Mouse (Mus musculus) MEL (cell line): ENCODE data around the gene Gdpd3. TPM values are rescaled to one million over a fixed set of nuclear protein-coding genes. Genes with fewer than 3 reads are reported as not detected.

Experiments
- DNase-seq: peaks from one replicate; pipeline ENCODE4 v3.0.0; 2011; ENCODE audit warnings: low read depth, low spot score
- H3K27ac ChIP-seq: 2 replicates; pipeline ENCODE4 v1.5.1; 2012; ENCODE audit warnings: low read depth, mild to moderate bottlenecking, control low read depth, low read length, moderate library complexity; ENCODE audit not compliant: control insufficient read depth
- H3K27me3 ChIP-seq, 2 experiments: fragments of 150-350 bp in 1 of 2; sonication (generic) in 1 of 2; 2 replicates each; pipeline ENCODE4 v1.6.1; 2012; ENCODE audit warnings: low read length in 2 of 2, mild to moderate bottlenecking in 2 of 2, improper control_type of control experiment in 1 of 2, moderate library complexity in 1 of 2; ENCODE audit not compliant: insufficient read depth in 2 of 2, control insufficient read depth in 1 of 2
- H3K36me3 ChIP-seq, 2 experiments: 2 replicates each; pipeline ENCODE4 v1.6.1; 2012 to 2014; ENCODE audit warnings: low read length in 2 of 2, improper control_type of control experiment in 1 of 2, inconsistent platforms in 1 of 2, mild to moderate bottlenecking in 1 of 2; ENCODE audit not compliant: insufficient read depth in 2 of 2, control insufficient read depth in 1 of 2
- H3K4me1 ChIP-seq, 2 experiments: fragments of 150-350 bp in 1 of 2; sonication (generic) in 1 of 2; 2 replicates each; pipeline ENCODE4 v1.6.1; 2012; ENCODE audit warnings: low read length in 2 of 2, improper control_type of control experiment in 1 of 2, mild to moderate bottlenecking in 1 of 2; ENCODE audit not compliant: insufficient read depth in 2 of 2, control insufficient read depth in 1 of 2
- H3K4me3 ChIP-seq, 2 experiments: fragments of 150-350 bp in 1 of 2; sonication (generic) in 1 of 2; 2 replicates each; pipeline ENCODE4 v1.5.1; 2012; ENCODE audit warnings: low read depth in 2 of 2, low read length in 2 of 2, mild to moderate bottlenecking in 2 of 2, moderate library complexity in 2 of 2, control low read depth in 1 of 2, improper control_type of control experiment in 1 of 2; ENCODE audit not compliant: control insufficient read depth in 1 of 2, insufficient read depth in 1 of 2
- H3K79me2 ChIP-seq: 2 replicates; pipeline ENCODE4 v1.6.1; 2012; ENCODE audit warnings: mild to moderate bottlenecking, low read length, moderate library complexity; ENCODE audit not compliant: control insufficient read depth, poor library complexity, insufficient read depth
- H3K9ac ChIP-seq: 2 replicates; pipeline ENCODE4 v1.6.1; 2012; ENCODE audit warnings: low read depth, mild to moderate bottlenecking, control low read depth, low read length, moderate library complexity; ENCODE audit not compliant: control insufficient read depth, poor library complexity, severe bottlenecking
- H3K9me3 ChIP-seq: fragments of 150-350 bp; sonication (generic); replicated peaks from 2 replicates; pipeline ENCODE4 v1.6.1; 2012; ENCODE audit warnings: mild to moderate bottlenecking, low read length, improper control_type of control experiment, moderate library complexity; ENCODE audit not compliant: insufficient read depth
- BHLHE40 ChIP-seq: IDR thresholded peaks from 2 replicates; pipeline ENCODE4 v1.6.1; 2012; ENCODE audit warnings: low read depth, mild to moderate bottlenecking, inconsistent platforms, low read length, improper control_type of control experiment, borderline replicate concordance
- CHD2 ChIP-seq: IDR thresholded peaks from 2 replicates; pipeline ENCODE4 v1.6.1; 2011; ENCODE audit warnings: low read length, improper control_type of control experiment
- CTCF ChIP-seq, 3 experiments: IDR thresholded peaks in 2 of 3; conservative IDR thresholded peaks in 1 of 3; 2 replicates each; pipeline ENCODE4 v1.5.1; 2011 to 2012; ENCODE audit warnings: low read length in 3 of 3, low read depth in 2 of 3, mild to moderate bottlenecking in 2 of 3, improper control_type of control experiment in 1 of 3, inconsistent platforms in 1 of 3, mixed read lengths in 1 of 3, moderate library complexity in 1 of 3; ENCODE audit not compliant: control insufficient read depth in 1 of 3, insufficient read depth in 1 of 3, poor library complexity in 1 of 3, severe bottlenecking in 1 of 3
- ELF1 ChIP-seq: IDR thresholded peaks from 2 replicates; pipeline ENCODE4 v1.6.1; 2014; ENCODE audit warnings: low read depth, mild to moderate bottlenecking, inconsistent platforms, low read length, improper control_type of control experiment, moderate library complexity
- ETS1 ChIP-seq: IDR thresholded peaks from 2 replicates; pipeline ENCODE4 v1.6.1; 2012; ENCODE audit warnings: low read depth, mild to moderate bottlenecking, inconsistent platforms, low read length, improper control_type of control experiment, moderate library complexity
- GATA1 ChIP-seq: IDR thresholded peaks from 2 replicates; pipeline ENCODE4 v1.6.1; 2011; ENCODE audit warnings: low read depth, low read length, improper control_type of control experiment
- JUND ChIP-seq: IDR thresholded peaks from 2 replicates; pipeline ENCODE4 v1.6.1; 2011; ENCODE audit warnings: low read depth, mild to moderate bottlenecking, improper control_type of control experiment, low read length
- MXI1 ChIP-seq: IDR thresholded peaks from 2 replicates; pipeline ENCODE4 v1.6.1; 2011; ENCODE audit warnings: mild to moderate bottlenecking, low read depth, low read length, improper control_type of control experiment
- MYC ChIP-seq: IDR thresholded peaks from 2 replicates; pipeline ENCODE4 v1.6.1; 2011; ENCODE audit warnings: low read depth, mild to moderate bottlenecking, low read length, improper control_type of control experiment, moderate library complexity
- POLR2AphosphoS2 ChIP-seq: IDR thresholded peaks from 2 replicates; pipeline ENCODE4 v1.6.1; 2011; ENCODE audit warnings: low read length, improper control_type of control experiment
- POLR2AphosphoS5 ChIP-seq: IDR thresholded peaks from 2 replicates; pipeline ENCODE4 v1.6.1; 2012; ENCODE audit warnings: low read depth, borderline replicate concordance, mild to moderate bottlenecking, inconsistent platforms, low read length, moderate library complexity, mixed read lengths
- RAD21 ChIP-seq: IDR thresholded peaks from 2 replicates; pipeline ENCODE4 v1.6.1; 2011; ENCODE audit warnings: mild to moderate bottlenecking, low read depth, low read length, improper control_type of control experiment
- SMC3 ChIP-seq: IDR thresholded peaks from 2 replicates; pipeline ENCODE4 v1.6.1; 2011; ENCODE audit warnings: low read depth, low read length, improper control_type of control experiment
- TAL1 ChIP-seq: IDR thresholded peaks from 2 replicates; pipeline ENCODE4 v1.6.1; 2012; ENCODE audit warnings: mild to moderate bottlenecking, inconsistent platforms, low read length, moderate library complexity, mixed read lengths
- USF2 ChIP-seq, 2 experiments: IDR thresholded peaks; 2 replicates each; pipeline ENCODE4 v1.6.1; 2011 to 2012; ENCODE audit warnings: improper control_type of control experiment in 2 of 2, low read length in 2 of 2, borderline replicate concordance in 1 of 2, inconsistent platforms in 1 of 2, low read depth in 1 of 2, mild to moderate bottlenecking in 1 of 2; ENCODE audit not compliant: insufficient read depth in 1 of 2
- ZMIZ1 ChIP-seq: IDR thresholded peaks from 2 replicates; pipeline ENCODE4 v1.6.1; 2012; ENCODE audit warnings: low read depth, mild to moderate bottlenecking, inconsistent platforms, low read length, improper control_type of control experiment, moderate library complexity
- ZNF384 ChIP-seq: IDR thresholded peaks from 2 replicates; pipeline ENCODE4 v1.6.1; 2012; ENCODE audit warnings: low read depth, mild to moderate bottlenecking, inconsistent platforms, low read length, improper control_type of control experiment
- polyA plus RNA-seq, 2 experiments: library from polyadenylated mRNA; stranded (reverse) in 1 of 2; unstranded in 1 of 2; fragments of >175 nt in 1 of 2; fragments of >200 nt in 1 of 2; gene quantifications; 2 replicates each; pipeline versions ENCODE4 v1.2.1 to v1.2.4; 2012; ENCODE audit warnings: low replicate concordance in 2 of 2, low read depth in 1 of 2; ENCODE audit not compliant: insufficient read length in 2 of 2, insufficient read depth in 1 of 2, missing spikeins in 1 of 2
- total RNA-seq: library from RNA; depleted of rRNA; stranded (reverse); fragments of 300-350 nt; gene quantifications from 2 replicates; pipeline ENCODE4 v1.2.3, GENCODE M21; 2012

Gdpd3 gene
- total and polyA plus RNA-seq, 3 experiments: 12.7 to 13.0 TPM; not detected in 1

DNA sequence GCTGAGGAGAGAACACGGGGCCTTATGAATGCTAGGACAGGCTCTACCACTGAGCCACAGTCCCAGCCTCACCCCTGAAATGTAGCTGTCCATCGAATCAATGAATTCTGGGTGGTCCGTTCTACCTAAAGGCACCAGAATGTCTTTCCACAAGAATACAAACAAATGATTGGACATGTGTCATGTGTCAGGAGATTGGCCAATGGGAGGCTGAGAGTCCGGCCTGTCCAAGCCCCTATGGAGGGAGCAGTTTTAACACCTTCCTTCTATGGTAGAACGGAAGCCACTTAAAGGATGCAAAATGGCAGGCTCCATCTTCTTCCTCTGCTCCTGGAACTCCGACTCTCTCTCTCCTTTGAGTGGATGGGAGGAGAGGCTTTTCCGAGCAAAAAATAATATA is 51.5 kb downstream of the Gdpd3 start:
- Histone ChIP-seq H3K36me3 (no peaks in the 10 kb centered on the region), H3K9ac (no peak overlapping the region), H3K4me1 (peaks cover 2 to 7% of the 10 kb centered on the region in 2 experiments; a peak in 3 of 4 replicates), H3K4me3 (no peak overlapping the region), H3K79me2 (no peaks in the 10 kb centered on the region), H3K27ac (no peak overlapping the region), H3K9me3 (no peaks in the 10 kb centered on the region), H3K27me3 (0 out of 4 replicates have a peak, but pooled peaks cover 2% of the 10 kb centered on the region in 2 experiments)
- no peak for DNase-seq
- TF ChIP-seq GATA1 (no peak), ETS1 (no peak), BHLHE40 (no peak), CHD2 (no peak), POLR2AphosphoS2 (no peak), TAL1 (no peak), RAD21 (no peak), MXI1 (no peak), USF2 (IDR thresholded peaks at IDR 0.05; ENCODE audit: borderline replicate concordance in 1 of 2, insufficient read depth in 1 of 2, low read depth in 1 of 2, low read length in 2 of 2) (no peak)

DNA sequence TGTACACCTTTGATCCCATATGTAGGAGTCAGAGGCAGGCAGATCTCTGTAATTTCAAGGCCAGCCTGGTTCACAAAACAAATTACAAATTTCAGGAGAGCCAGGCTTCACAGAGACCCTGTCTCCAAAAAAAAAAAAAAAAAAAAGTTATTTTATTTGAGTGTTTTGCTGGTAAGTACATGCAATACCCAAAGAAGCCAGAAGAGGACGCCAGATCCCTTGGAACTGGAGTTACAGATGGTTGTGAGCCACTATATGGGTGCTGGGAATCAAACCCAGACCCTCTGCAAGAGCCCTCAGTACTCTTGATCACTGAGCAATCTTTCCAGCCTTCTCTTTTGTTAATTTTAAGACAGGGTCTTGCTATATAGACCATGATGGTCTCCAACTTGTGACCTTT is 52.7 kb downstream of the Gdpd3 start:
- H3K9me3 ChIP-seq: no peaks in the 10 kb centered on the region
- peaks cover 2 to 8% of the 10 kb centered on the region in 2 experiments; a peak in 3 of 4 replicates for H3K4me1 ChIP-seq
- H3K27me3 ChIP-seq: 0 out of 4 replicates have a peak, but pooled peaks cover 2% of the 10 kb centered on the region in 2 experiments
- H3K79me2 ChIP-seq: no peaks in the 10 kb centered on the region
- no peak overlapping the region for H3K4me3 ChIP-seq
- no peaks in the 10 kb centered on the region for H3K36me3 ChIP-seq
- TF ChIP-seq RAD21: peak; percentile 23
- TF ChIP-seq SMC3: peak; percentile 19; the same call in 1 of the 2 replicates
- TF ChIP-seq POLR2AphosphoS5: no peak
- TF ChIP-seq CTCF (IDR thresholded peaks at IDR 0.05 in 2 of 3, conservative IDR thresholded peaks at IDR 0.05 in 1 of 3; ENCODE audit: control insufficient read depth in 1 of 3, insufficient read depth in 1 of 3, low read depth in 2 of 3, low read length in 3 of 3, poor library complexity in 1 of 3, severe bottlenecking in 1 of 3): peak in 2 of 3 experiments; percentile 30 to 73; a peak in 4 of 6 replicates
- no peak for TF ChIP-seq ELF1
- TF ChIP-seq JUND: no peak
- TF ChIP-seq ZMIZ1: no peak
- peak; percentile 64 for TF ChIP-seq ZNF384
- no peak for TF ChIP-seq MYC
- no peak for DNase-seq
- no peak overlapping the region for H3K27ac ChIP-seq
- H3K9ac ChIP-seq: no peak overlapping the region
